Mouse (Mus musculus) embryonic facial prominence, embryonic 10.5 days (tissue): ENCODE data around the gene Vmn1r165. TPM values are rescaled to one million over a fixed set of nuclear protein-coding genes. Genes with fewer than 3 reads are reported as not detected.
"Not testable (repeated sequence)": the region's sequence is repeated elsewhere in the genome, so short reads cannot be mapped to it uniquely, and the experiment has no call there.

Experiments
- DNase-seq: peaks from one replicate; pipeline ENCODE4 v3.0.0-alpha.2; 2017; ENCODE audit warnings: low spot score
- H3K27ac ChIP-seq: fragments of 300-500 bp; sonication (generic); replicated peaks from 2 replicates; pipeline ENCODE4 v1.5.1; 2016; ENCODE audit warnings: mild to moderate bottlenecking
- H3K27me3 ChIP-seq: fragments of 300-500 bp; sonication (generic); replicated peaks from 2 replicates; pipeline ENCODE4 v1.6.1; 2016; ENCODE audit warnings: low read depth, mild to moderate bottlenecking; ENCODE audit not compliant: poor library complexity, severe bottlenecking
- H3K36me3 ChIP-seq: fragments of 300-500 bp; sonication (generic); replicated peaks from 2 replicates; pipeline ENCODE4 v1.6.1; 2016; ENCODE audit warnings: mild to moderate bottlenecking, moderate library complexity
- H3K4me1 ChIP-seq: fragments of 300-500 bp; sonication (generic); 2 replicates; pipeline ENCODE4 v1.6.1; 2016
- H3K4me3 ChIP-seq: fragments of 300-500 bp; sonication (generic); 2 replicates; pipeline ENCODE4 v1.5.1; 2016; ENCODE audit warnings: mild to moderate bottlenecking, moderate library complexity
- H3K9me3 ChIP-seq: fragments of 300-500 bp; sonication (generic); 2 replicates; pipeline ENCODE4 v1.6.1; 2016; ENCODE audit warnings: mild to moderate bottlenecking
- WGBS: fragments of 180-500 bp; shearing (Covaris S2); methylation state at CpG from one replicate; pipeline ENCODE4 v1.1.7; 2016; 5-methylcytosine and 5-hydroxymethylcytosine counted together
- polyA plus RNA-seq: library from polyadenylated mRNA; unstranded; fragments of >200 nt; fragmentation: Nextera tagmentation; extraction: Ambion mirVana; gene quantifications from 2 replicates; pipeline ENCODE4 v1.2.1, GENCODE M21; 2016

Vmn1r165 gene
- polyA plus RNA-seq = not detected in 2 replicates

DNA sequence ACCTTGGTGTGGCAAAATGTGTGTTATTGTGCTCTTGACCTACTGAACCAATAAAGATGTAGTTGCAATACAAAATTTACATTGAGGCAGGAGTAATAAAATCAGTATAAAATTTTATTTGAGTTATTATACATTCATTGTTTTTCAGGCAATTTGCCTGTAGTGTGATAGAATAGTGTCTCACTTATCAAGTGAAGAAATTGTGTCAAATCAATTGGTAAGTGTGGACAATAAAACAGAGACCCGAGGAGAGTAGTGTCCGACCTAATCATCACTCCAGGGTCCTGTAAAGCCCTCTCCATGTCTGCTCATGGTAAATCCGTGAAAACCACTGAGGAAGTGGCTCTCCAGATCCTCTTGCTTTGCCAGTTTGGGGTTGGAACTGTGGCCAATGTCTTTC, at the start of gene Vmn1r165:
Gene Vmn1r165, plus strand, starts transcription at position 301 of the 400 bp plus-strand sequence.
- no CpG with 5 or more reads among the region's 3 CpGs for WGBS
- DNase-seq, H3K27ac ChIP-seq, H3K27me3 ChIP-seq, H3K9me3 ChIP-seq, H3K4me3 ChIP-seq, H3K36me3 ChIP-seq, H3K4me1 ChIP-seq: not testable (repeated sequence)

DNA sequence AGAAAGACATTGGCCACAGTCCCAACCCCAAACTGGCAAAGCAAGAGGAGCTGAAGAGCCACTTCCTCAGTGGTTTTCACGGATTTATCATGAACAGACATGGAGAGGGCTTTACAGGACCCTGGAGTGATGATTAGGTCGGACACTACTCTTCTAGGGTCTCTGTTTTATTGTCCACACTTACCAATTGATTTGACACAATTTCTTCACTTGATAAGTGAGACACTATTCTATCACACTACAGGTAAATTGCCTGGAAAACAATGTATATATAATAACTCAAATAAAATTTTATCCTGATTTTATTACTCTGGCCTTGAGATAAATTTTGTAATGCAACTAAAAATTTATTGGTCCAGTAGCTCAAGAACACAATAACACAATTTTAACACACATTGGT, 34.5 kb downstream of the Vmn1r165 start, which contains the start of gene Vmn1r166:
Gene Vmn1r166, minus strand, starts transcription at position 101 of the 400 bp plus-strand sequence.
- no CpG with 5 or more reads among the region's 2 CpGs for WGBS
- H3K27me3 ChIP-seq, H3K4me3 ChIP-seq, H3K36me3 ChIP-seq, H3K4me1 ChIP-seq, H3K9me3 ChIP-seq, H3K27ac ChIP-seq, DNase-seq: not testable (repeated sequence)

Other genes starting within 250 kb of the Vmn1r165 start
- gene Gm4214, start 232.7 kb upstream of the Vmn1r165 start, polyA plus RNA-seq = not detected in 2 replicates
- gene Gm4216, start 197.4 kb upstream of the Vmn1r165 start, polyA plus RNA-seq = not detected in 2 replicates
- gene Vmn1r163, start 161.8 kb upstream of the Vmn1r165 start, polyA plus RNA-seq = not detected in 2 replicates
- not detected in 2 replicates for gene Gm8720, start 149.9 kb upstream of the Vmn1r165 start, polyA plus RNA-seq
- not detected in 2 replicates for gene Gm10662, start 72.9 kb upstream of the Vmn1r165 start, polyA plus RNA-seq
- gene Vmn1r166, start 34.4 kb downstream of the Vmn1r165 start, polyA plus RNA-seq = not detected in 2 replicates
- gene Gm6902, start 61.6 kb downstream of the Vmn1r165 start, polyA plus RNA-seq = not detected in 2 replicates
- gene Nlrp4e, start 83.9 kb downstream of the Vmn1r165 start, polyA plus RNA-seq = not detected in 2 replicates
- not detected in 2 replicates for gene Nlrp5, start 168.6 kb downstream of the Vmn1r165 start, polyA plus RNA-seq